Mouse (Mus musculus): ENCODE data around the gene Nkx6-1.

DNA sequence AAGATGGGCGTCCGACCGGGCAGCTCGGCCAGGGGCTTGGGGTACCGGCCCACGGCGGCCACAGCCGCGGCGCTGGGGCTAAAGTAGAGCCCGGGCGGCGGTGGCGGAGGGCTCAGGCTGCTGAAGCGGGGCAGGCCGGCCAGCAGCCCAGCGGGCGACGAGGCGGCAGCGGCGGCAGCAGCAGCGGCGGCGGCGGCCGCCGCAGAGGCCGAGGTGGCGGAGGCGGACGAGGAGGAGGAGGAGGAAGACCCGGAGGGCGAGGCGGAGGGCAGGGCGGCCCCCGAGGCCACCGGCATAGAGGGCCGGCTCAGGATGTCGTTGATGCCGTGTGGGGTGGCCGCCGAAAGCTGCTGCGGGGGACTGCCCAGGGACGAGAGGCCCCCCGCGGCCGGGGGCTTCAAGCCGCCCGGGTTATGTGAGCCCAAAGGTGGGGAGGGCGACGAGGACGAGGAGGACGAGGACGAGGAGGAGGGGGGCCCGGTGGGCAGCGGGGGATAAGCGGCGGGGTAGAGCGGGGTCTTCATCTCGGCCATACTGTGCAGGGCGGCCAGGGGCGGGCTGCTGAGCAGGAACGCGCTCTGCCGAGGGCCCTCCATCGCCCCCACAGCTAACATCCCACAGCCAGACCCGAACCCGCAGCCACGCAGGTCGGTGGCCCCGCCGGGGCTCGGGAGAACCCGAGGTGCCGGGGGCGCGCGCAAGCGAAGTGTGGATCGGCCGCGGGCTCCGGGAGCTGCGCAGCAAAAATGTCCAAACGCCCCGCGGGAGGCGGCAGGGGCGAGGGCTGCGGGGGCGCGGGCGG lies 974 bp downstream of the Nkx6-1 start:
- TF ChIP-seq MAFK (IDR thresholded peaks at IDR 0.05; ENCODE audit: insufficient replicate concordance, low read length) (no peak), E2F4 (IDR thresholded peaks at IDR 0.05; ENCODE audit: insufficient replicate concordance, low read depth, low read length) (no peak), TCF12 (IDR thresholded peaks at IDR 0.05; ENCODE audit: low read depth, low read length) (no peak), MEF2A (IDR thresholded peaks at IDR 0.05; ENCODE audit: borderline replicate concordance, low read depth, low read length) (no peak), MYC (IDR thresholded peaks at IDR 0.05; ENCODE audit: low read depth, low read length) (no peak), MAX (IDR thresholded peaks at IDR 0.05; ENCODE audit: low read length) (no peak), ZNF384 (IDR thresholded peaks at IDR 0.05; ENCODE audit: low read depth, low read length) (no peak), CTCF (conservative IDR thresholded peaks at IDR 0.05 in 1 of 2, IDR thresholded peaks at IDR 0.05 in 1 of 2; ENCODE audit: low read depth in 2 of 2, low read length in 2 of 2) (no peak), RCOR1 (conservative IDR thresholded peaks at IDR 0.05; ENCODE audit: low read depth, low read length) (no peak), CHD1 (IDR thresholded peaks at IDR 0.05; ENCODE audit: low read depth, low read length) (no peak)

All from CH12.LX (cell line).